Mouse (Mus musculus): ENCODE data around the gene Slc30a5.

The Slc30a5 gene

GRCm38 (mm10) chr13:100775252-100776055 lies 57.8 kb downstream of the Slc30a5 start, which contains the start of gene Cenph:
Gene Cenph (minus strand): TSS chr13:100775899.
- DNase-seq (ENCODE audit: extremely low read depth, low read depth), result peak; percentile 87

- DNase-seq (ENCODE audit: extremely low read depth, low read depth), result no peak
These were observed 58.5 kb downstream of the Slc30a5 start for GRCm38 (mm10) chr13:100774704-100775103.

GRCm38 (mm10) chr13:100755329-100755728 lies 77.9 kb downstream of the Slc30a5 start:
- no peak for DNase-seq (ENCODE audit: extremely low read depth, low read depth)

- DNase-seq (ENCODE audit: extremely low read depth, low read depth), result no peak
These were observed 79.0 kb downstream of the Slc30a5 start for GRCm38 (mm10) chr13:100754186-100754585.

GRCm38 (mm10) chr13:100753011-100753410 lies 80.2 kb downstream of the Slc30a5 start:
- DNase-seq (ENCODE audit: extremely low read depth, low read depth), result no peak

All from MEL-GATA-1-ER (cell line).